Mouse (Mus musculus) ZHBTc4 (cell line): ENCODE measurements around the gene 1810037I17Rik.

Source experiments
- DNase-seq: peaks from one replicate; pipeline ENCODE4 v3.0.0-alpha.2; 2011; ENCODE audit warnings: low read depth, low spot score

Gene 1810037I17Rik

DNA sequence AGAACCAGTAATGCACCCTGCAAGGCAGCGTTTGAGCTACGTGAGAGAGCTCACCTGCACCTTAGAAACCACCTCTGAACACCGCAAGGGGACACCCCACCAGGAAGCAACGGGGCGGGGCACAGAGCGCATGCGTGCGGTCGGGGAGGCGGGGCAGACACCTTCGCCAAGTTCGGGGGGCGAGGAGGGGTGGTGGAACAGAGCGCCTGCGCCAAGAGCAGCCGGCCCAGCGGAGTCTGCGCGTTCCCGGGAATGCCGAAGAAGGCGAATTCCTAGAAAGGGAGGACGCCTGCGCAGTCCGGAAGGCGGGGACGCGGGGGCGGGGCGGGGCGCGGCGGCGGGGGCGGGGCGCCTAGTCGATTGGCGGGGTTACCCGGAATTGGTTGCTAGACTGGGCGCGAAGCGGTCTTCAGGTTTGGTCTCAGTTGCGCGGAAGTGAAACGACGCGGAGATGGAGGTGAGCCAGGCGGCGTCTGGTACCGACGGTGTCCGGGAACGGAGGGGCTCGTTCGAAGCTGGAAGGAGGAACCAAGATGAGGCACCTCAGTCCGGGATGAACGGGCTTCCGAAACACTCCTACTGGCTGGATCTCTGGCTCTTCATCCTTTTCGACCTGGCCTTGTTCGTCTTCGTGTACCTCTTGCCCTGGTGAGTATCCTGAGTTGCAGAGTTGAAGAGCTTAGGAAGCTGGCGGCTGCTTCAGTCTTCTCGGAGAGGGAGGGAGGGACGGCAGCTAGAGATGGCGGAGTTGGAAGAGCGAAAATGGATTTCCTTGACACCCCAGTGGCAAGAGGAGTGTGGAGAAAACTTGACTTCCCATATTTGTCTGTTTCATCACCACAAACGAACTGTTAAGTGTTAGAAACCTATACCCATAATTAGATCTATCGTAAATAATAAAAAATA is at the start of gene 1810037I17Rik:
Gene 1810037I17Rik (plus strand): TSS at position 195 of the 906 bp plus-strand sequence.
- DNase-seq = peak; percentile 97

DNA sequence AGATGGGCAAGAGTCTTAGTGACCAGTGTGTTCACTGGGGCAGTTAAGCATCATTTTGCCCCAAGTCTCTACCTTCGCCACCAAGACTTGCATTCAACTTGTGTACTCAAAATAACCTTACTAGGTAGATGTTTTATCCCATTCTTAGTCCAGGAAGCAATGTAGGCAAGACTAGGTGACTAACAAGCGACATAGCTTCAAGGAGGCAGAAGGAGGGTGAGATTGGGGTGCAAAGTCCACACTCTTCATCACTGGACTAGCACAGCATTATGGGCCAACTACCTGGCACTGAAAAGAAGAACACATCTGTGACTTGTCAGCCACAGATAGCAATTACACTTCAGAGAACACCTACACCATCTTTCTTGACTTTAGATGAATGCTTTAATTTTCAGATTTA is 47.1 kb upstream of the 1810037I17Rik start:
- no peak for DNase-seq

- no peak for DNase-seq
Measured at GRCm38 (mm10) chr3:122877543-122877942, 46.5 kb upstream of the 1810037I17Rik start.

- peak; percentile 35 for DNase-seq
Measured at GRCm38 (mm10) chr3:122878705-122879315, 45.2 kb upstream of the 1810037I17Rik start.

DNA sequence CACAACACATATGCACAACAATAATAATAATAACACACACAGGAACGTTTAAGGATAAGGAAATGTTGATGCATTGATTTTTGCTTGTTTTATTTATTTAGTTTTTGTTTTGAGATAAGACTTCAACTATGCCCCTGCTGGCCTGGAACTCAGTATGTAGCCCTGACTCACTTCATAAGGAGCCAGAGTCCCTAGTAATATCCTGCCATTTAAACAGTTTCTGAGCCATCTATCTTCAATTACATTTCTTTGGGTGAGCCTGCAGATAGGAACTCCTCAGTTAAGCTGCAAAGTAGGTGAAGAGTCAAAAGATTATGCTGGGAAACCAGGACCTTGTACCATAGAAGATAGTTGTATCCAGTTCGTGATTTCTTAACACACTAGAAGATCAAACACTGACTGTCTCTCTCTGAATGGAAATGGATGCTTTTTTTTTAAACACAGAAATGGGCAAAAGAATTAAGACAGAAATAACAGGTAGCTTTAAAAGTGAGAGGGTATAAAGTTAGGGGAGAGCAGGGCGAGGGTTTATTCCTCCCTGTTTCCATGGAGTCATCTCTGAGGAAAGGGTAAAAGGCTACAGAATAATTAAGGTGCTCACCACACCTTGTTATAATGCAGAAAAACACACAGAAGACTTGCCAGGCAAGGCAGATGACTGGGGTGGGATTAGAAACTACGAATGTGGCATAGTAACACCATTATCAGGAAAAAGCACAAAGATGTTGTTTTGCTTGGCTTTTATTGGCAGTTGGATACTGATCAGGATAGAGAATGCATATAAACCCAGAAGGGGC is 36.3 kb upstream of the 1810037I17Rik start:
- DNase-seq = no peak

- DNase-seq = no peak
Measured at GRCm38 (mm10) chr3:122888371-122888819, 35.6 kb upstream of the 1810037I17Rik start.

GRCm38 (mm10) chr3:122894772-122895171 is 29.2 kb upstream of the 1810037I17Rik start, which contains the start of gene Fabp2:
Gene Fabp2 (plus strand): TSS chr3:122895072.
- no peak for DNase-seq

DNA sequence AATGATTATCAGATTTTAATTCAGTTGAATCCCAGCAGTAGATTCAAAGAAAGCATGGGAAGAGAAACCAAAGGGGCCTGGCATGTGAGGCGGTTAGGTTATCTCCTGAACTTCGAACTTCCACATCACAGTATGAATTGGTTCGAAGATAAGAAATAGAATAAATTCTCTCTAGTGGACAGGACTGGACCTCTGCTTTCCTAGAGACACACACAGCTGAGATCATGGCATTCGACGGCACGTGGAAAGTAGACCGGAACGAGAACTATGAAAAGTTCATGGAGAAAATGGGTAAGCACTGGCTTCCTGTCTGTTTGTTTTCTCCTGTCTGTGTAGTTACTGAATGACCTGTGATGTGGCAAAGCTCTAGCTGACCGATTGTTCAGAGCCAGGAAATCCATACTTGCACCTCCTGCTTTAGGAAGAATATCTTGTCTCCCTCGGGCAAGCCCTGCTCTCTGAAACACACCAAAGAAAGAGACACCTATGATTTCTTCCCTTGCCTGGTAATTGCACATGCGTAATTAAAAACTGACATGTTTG is 28.7 kb upstream of the 1810037I17Rik start:
- no peak for DNase-seq

DNA sequence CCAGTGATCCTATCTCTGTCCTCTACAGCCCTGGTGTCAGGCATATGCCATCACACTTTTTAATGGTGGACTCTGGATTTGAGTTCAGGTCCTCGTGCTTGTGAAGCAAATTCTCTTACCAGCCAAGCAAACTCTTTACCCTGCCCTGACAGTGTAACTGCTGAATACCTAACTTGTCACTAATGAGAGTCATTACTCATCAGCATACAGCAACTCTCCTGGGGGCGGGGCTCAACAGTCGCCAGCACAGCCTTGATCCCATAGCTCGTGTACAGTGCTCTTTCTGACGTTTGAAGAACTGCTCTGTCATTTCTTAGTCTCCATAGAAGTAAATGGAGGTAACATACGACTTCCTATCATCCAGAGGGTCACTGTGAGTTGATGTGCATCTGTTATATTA is 25.7 kb upstream of the 1810037I17Rik start:
- DNase-seq = no peak

GRCm38 (mm10) chr3:122903746-122904433 is 20.1 kb upstream of the 1810037I17Rik start:
- DNase-seq = peak; percentile 75

DNA sequence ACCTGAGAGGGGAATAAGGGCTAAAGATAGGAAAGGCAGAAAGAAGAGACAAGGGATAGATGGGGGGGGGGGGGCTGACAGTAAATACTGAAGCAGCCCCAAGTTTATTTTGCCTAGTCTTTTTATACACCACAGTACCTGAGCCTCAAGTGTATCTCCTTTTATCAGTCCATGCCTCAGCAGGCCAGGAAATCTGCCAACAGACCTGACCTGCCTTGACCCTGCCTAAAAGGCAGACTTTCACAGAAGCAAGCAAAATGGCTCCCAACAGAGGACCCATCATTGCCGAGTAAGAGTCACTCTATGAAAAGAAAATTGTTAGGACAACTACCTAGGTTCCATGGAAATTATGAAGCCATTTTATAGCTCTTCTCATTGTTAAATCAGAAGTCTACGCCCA is 16.2 kb upstream of the 1810037I17Rik start:
- DNase-seq = no peak

- DNase-seq = no peak
Measured at GRCm38 (mm10) chr3:122915493-122915892, 8.5 kb upstream of the 1810037I17Rik start.

- DNase-seq = no peak
Measured at GRCm38 (mm10) chr3:122916191-122916680, 7.8 kb upstream of the 1810037I17Rik start.

DNA sequence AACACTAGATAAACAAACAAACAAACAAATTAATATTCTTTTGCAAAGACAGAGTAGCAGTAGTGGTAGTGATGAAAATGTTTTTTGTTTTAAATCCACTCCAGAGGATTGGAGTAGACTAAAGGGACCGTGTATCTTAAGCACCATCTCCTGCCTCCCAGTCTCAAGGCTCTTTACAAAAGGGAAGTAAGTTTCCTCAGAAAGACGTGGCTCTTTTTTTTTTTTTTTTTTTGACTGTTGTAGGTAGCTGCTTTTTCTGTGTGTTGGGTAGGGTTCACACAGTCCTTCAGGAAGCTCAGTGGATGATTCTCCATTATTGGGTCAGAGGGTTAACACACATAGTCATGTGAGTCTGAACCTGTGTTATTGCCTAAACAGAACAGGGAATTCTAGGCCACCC is 5.3 kb upstream of the 1810037I17Rik start:
- DNase-seq = no peak

DNA sequence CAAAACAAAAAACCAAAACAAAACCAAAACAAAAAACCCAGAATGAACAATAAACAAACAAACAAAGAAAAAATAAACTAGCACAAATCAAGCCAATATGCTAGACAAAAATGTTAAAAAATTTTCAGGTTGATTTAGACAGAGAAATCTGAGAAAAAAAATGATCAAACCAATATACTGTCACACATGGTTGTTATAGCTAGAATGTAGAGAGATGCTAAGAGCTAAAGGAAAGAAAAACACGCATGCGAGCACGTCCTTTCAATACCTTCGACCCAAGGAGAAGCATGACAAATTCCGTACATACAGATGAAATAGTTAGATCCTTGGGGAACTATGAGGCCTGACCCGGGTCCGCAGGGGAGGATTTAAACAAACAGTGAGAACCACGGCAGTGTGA is 4.7 kb upstream of the 1810037I17Rik start, which contains the start of gene Gm10959:
Gene Gm10959 (minus strand): TSS at position 101 of the 400 bp plus-strand sequence.
- DNase-seq = no peak

DNA sequence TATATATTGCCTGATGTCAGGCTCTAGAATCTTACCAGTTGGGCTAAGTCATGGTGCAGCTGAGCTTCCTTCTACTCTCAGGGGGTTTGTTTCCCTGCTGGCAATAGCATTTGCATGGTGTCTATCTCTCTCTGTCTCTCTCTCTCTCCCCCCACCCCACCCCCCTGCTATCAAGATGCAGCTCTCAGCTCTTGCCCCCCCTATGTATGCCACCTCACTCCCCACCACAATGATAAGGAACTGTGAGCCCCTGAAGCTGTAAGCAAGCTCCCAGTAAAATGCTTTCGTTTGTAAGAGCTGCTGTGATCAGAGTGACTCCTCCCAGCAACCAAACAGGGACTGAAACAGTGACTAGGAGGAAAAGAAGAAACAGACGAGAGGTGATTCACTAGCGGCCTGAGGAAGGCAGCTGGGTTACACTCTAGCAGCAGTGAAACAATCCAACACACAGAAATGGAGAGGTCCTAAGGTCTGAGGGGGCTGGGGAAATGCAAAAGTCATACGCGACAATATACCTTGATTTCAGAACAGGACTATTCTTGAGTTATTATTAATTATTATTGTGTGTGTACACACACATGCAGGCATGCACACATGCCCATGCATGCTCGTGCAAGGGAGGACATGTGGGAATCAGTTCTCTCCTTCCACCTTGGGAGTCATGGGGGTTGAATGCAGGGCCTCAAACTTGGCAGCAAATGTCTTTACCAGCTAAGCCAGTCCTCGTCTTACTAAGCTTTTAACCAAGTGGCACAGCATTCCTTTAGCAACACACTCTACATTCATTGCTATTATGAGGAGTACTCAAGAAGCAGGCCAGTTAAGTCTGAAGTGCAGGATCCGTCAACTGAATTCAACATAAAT is 3.2 kb upstream of the 1810037I17Rik start:
- DNase-seq = no peak

DNA sequence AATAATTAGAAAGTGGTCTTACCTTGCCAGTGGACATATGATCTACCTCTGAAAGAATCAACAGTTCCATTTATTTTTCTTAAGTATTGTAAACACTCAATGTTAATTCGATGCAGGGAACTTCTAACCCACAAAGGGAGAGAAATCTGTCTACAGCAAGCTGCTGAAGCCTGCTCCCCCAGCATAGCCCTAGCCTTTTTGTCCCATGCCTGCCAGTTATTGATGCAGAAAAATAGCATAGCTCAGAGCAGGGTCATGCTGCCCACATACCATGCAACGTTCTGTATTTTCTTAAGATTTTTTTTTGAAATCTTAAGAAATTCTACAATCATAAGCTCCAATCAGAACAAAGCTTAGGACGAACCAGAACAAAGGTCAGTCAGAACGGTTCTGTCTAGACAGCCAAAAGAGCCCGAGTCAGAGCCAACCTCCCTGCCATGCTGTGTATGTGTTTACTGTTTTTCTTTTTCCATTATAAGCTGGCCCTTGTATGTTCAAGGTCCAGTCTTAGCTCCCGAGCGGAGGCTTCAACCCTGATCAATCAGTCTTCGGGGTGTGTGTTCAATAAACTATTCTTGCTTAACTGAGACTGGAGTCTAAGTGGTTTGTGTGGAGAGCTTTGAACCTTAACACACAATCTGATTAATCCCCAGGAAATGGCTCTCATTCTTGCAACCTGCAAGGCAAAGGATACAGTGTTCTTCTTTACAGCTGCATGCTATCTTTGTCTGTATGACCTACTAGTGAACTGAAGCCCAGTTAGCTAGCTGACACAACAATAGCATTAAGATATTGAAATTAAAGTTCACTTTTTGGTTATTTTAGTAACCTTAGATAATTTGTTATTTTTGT is 2.1 kb upstream of the 1810037I17Rik start:
- no peak for DNase-seq

DNA sequence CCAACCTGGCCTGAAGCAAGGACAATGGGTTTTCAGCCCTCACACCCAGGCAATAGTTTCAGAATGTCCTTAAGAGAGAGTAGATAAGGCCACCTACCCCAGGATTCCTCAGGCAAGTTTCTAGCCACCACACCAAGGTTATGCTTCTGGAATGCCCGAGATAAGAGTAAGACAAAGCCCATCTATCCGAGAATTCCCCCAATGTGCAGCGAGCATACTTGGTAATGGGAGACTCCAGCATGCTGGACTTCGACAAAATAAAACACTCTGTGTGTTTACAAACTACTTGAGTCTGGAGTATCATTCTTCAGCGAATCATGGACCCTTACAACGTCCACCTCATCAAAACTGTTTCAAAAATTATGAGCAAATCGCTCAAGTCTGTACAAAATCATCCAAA is 856 bp upstream of the 1810037I17Rik start:
- DNase-seq = peak; percentile 16

DNA sequence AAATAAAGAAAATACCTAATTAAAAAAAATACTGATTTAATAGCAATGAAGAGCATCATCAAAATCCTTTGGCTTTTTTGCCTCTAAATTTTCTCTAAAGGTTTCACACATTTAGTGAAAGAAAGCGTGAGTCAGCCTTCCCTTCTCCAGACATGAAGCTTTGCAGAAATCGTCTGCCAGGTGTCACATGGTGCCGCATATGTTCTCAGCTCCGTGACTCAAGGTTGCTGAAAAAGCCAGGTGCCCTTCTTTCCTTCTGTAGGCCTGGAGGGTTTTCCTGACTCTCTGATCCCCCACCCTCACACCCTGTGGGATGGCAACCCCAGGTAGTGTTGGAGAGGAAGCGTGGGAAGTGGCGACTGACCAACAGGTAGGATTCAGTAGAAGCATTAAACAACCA is 5.7 kb downstream of the 1810037I17Rik start:
- DNase-seq = no peak
